Mouse (Mus musculus) urinary bladder, postnatal 10 days (tissue): Measurements from ENCODE around the gene Nr0b2.

Experiments
- DNase-seq: peaks from one replicate; pipeline ENCODE4 v3.0.0; 2022; ENCODE audit warnings: low spot score

Nr0b2 gene

DNA sequence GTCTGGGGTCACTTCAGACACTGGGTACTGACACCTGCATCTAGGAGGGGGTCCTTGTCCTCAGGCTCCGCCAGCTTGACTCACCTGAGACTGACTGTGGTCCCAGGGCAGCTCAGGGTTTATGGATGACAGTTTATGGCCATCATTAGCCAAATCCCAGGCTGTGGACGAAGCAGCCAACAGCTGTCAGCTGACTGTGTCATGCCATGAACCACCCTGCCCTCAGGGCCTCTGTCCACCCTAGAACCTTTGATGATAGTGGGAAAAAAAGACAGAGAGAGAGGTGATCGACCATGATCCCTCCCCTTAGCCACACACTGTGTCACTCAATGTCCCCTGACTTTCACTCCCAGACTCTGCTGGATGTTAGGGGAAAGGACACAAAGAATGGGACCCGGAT lies 8.4 kb downstream of the Nr0b2 start:
- DNase-seq = no peak

DNA sequence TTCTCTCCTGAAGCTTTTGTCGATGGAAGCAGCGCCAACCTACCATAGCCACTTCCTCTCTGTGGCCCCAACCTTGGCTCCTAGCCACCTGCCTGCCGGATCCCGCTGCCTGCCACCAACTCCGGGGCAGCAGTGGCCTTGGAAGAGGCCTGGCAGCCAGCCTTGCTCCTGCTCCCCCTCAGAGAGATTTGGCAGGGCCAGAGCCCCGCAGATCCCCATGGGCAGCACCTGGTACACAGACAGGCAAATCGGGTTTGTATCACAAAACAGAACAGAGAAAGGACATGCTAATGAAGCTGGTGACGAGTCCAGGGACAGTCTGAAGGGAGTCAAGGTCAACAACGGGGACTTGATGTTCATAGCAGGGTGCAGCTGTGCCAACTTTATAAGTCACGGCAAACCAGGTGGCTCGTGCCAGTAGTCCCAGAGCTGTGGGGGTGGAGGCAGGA lies 10.0 kb downstream of the Nr0b2 start:
- no peak for DNase-seq

DNA sequence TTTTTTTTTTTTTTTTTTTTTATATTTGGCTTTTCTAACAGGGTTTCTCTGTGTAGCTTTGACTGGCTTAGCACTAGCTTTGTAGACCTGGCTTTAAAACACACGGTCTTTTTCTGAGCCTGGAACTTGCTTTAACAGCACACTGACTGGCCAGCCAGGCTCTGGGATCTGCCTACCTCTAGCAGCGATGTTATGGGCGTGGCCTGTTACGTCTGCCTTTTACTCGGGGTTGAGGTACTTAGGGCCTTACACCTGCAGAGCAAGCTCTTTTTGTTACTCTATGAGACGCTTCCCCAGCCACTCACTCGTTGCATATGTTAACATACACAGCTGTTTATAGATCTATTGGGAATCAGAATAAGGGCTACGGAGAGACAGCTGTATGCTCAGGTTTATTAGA lies 14.1 kb downstream of the Nr0b2 start:
- no peak for DNase-seq

DNA sequence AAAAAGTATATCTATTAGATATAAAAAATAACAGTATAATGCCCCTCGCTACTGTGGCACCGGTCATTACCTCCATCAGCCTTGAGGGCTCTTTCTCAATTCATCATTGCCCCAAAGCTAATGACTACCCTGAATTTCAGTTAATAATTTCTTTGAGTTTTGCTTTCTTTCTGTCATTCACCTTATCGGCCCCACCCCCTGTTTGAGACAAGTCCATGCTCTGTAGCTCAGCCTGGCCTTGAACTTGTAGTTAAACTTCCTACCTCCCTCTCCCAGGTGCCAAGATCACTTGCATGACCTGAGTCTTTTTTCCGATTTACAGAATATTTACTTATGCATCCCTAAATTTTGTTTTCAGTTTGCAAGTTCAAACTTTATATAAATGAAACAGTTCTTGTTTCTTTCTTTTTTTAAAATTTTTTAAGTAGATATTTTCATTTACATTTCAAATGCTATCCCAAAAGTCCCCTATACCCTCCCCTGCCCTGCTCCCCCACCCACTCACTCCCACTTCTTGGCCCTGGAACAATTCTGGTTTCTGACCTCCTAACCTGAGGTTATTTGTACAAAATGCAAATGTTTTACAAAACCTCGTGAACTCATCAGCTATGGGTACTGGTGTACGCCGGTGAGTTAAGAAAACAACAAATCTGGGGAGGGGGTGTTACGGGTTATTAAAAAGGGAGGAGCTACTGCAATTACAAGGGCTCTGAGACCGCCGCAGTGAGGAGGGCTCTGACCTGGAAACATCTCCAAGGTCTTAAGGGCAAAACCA lies 16.3 kb downstream of the Nr0b2 start:
- no peak for DNase-seq

DNA sequence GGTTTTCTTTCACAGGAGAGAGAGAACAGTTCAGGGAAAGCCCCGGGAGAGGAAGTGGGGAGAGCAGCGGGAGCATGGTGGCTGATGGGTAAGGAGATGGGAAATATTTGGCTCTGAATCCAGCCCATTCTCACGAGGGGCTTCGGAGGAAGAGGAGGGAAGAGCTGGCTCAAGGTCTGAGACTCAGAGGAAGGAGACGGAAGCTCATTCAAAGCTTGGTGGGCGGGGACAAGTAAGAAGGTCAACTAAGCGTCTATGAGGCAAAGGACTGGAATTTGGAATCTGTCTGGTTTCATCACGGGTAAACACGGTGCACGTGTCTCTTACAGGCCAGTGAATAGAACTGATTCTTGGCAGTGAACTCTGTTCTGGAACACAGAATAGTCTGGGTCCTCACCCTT lies 16.9 kb downstream of the Nr0b2 start:
- DNase-seq = no peak

DNA sequence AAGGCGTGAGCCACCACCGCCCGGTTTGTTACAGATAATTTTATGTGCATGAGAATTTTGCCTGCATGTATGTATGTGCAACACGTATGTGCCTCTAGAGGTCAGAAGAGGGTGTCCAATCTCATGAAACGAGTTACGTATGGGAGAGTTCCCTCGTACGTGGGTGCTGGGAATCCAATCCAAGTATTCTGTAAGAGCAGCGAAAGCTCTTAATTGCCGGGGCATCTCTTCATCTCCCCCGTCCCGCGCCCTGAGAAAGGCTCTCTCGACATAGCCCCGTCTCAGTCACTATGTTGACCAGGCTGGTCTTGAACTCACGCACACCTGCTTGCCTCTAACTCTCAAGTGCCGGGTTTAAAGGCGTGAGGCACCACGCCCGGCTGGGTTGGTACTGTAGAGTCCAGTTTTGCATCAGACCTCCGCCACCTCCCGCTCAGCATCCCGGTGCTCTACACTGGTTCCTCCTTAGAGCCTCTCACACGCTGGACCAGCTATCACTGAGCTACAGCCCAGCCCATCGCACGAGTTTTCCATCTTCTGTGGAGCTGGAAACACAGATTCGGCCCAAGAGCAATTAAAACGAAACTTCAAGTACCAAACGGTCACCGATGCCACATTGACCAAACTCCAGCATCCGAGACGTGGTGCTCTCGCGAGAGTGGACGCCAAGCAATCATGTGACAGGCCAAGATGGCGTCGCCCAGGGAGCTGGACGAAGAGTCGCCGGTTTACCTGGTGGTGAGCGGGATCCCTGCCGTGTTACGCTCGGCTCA lies 21.1 kb downstream of the Nr0b2 start, which contains the start of gene Gpatch3:
Gpatch3 (plus strand) TSS at position 676 of the 773 bp plus-strand sequence.
- DNase-seq = peak; percentile 78

DNA sequence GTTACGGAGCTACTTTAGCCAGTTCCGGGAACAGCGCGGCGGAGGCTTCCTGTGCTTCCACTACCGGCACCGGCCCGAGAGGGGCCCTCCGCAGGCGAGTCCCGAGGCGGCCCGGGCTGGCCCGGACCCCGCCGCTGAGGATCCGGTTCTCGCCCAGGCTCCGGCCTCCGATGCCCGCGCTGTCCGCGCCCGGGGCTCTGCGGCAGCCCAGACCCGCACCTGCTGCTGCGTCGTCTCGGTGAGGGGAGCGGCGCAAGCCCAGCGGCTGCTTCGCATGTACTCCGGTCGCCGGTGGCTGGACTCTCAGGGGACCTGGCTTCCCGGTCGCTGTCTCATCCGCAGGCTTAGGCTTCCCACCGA lies 21.6 kb downstream of the Nr0b2 start:
- no peak for DNase-seq

DNA sequence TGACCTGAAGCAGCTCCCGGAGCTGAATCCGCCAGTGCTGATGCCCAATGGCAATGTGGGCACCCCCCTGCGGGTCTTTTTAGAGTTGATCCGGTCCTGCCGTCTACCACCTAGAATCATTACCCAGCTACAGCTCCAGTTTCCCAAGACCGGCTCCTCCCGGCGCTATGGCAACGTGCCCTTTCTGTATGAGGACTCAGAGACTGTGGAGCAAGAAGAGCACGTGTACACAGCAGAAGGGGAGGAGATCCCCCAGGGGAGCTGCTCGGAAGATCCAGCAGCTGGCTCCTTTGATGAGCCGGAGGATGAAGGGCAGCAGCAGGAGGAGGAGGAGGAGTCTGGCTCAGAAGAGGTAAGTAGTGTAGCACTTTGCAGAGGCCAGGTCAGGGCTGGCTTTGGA lies 24.8 kb downstream of the Nr0b2 start:
- DNase-seq = no peak

DNA sequence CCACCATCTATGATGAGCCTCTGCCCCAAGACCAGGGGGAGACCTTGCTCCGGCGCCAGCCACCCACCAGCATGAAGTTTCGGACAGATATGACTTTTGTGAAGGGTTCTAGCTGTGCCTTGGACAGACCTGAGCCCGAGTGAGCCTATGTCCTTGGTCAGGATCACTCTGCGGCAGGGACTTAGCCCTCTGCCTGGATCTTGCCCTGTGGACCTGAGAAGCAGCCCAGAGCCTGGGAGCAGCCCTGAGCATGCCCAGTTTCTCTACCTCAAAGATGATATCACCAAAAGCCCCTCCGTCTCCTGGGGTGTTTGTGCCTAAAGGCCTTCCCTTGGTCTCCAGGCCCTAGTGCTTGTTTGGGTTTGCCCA lies 30.5 kb downstream of the Nr0b2 start:
- no peak for DNase-seq

DNA sequence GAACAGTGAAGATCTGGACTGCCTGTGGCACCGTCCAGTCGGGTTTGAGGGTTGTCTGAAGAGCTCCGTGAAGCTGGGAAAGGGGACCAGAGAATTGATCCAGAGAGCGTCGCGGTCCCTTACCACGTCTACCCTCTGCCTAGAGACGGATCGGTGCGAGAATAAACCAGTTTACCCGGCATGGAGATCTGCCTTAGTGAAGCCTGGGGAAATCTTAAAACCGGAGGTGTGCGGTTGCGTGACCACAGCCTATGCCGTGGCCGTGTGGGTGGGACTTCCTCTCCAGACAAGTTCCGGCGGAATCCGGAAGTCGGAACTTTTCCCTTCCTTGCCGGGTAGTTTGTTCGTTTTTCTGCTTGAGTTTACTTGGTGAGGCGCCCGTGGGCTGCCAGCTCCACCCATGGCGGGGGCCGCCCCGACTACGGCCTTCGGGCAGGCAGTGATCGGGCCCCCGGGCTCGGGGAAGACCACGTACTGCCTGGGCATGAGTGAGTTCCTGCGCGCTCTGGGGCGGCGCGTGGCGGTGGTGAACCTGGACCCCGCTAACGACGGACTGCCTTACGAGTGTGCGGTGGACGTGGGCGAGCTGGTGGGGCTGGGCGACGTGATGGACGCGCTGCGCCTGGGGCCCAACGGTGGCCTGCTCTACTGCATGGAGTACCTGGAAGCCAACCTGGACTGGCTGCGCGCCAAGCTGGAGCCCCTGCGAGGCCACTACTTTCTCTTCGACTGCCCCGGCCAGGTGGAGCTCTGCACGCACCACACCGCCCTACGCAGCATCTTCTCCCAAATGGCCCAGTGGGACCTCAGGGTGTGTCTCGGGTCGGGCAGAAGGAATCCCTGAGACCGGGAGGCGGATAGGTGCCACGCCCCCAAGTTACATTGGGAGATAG lies 31.1 kb downstream of the Nr0b2 start, which contains the start of gene Gpn2:
Gpn2 (plus strand) TSS at position 304 of the 893 bp plus-strand sequence.
- DNase-seq = no peak

DNA sequence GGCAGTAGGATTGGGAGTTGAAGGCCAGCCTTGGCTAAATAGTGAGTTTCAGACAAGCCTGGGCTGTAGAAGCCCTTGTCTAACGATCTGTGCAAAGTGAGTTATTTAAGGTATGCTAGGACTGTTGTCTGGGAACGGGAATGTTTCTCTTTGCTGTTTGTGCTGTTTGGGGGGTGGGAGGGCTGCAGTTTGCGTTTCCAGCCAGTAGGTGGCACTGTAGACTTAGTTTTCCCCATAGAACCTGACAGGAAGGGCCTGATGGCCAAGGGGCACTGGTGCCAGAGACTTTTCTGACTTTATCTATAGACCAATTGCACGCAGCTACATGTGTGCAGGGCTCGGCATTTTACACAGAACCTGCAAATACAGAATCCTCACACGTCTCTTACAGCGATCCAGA lies 39.4 kb downstream of the Nr0b2 start:
- no peak for DNase-seq

DNA sequence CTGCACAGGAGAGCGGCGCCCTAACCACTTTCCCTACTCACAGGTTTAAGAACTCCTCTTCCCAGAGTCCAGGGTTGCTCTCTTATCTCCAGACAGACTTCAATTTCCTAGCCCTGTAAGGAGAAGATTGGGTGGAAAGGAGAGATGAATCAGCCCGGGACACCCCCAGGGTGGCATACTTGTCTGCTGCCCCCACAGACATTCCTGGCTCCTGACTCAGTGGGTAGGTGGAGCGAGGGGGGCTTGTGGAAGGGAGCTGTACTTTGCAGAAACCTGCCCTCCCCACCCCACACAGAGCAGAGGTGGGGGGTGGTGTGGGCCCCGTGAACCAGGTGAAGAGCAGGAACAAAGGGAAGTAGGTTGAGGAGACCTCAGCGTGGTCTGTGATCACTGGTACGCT lies 42.4 kb downstream of the Nr0b2 start:
- no peak for DNase-seq

DNA sequence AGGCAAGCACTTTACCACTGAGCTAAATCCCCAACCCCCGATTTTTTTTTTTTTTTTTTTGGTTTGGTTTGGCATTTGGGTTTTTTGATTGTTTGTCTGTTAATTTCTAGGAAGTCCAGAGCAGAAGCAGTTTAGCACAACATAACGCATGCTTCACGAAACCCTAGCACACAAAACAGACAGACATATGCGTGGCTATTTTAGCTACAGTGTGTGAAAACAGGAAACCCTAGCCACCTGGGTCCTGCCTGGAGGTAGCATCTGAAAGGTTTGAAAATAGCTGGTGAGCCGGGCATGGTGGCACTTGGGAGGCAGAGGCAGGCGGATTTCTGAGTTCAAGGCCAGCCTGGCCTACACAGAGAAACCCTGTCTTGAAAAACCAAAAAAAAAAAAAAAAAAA lies 42.9 kb downstream of the Nr0b2 start:
- no peak for DNase-seq

DNA sequence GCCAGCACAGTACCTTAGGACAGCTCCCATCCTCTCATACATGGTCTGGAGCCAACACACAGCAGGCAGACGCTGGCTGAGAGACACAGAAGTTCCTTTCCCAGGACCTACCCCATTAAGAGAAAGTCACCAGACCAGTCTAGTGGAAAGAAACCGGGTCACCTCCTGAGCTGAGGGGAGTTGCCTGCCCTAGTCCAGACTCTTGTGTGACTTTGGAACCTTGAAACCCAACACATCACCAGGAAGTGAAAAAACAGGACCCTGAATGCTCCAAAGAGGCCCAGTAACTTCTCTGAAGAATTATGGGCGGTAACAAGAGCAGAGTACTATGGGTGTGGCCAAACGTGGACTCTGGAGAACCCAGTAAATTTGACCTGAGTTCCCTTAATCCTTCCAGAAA lies 45.4 kb downstream of the Nr0b2 start:
- no peak for DNase-seq

DNA sequence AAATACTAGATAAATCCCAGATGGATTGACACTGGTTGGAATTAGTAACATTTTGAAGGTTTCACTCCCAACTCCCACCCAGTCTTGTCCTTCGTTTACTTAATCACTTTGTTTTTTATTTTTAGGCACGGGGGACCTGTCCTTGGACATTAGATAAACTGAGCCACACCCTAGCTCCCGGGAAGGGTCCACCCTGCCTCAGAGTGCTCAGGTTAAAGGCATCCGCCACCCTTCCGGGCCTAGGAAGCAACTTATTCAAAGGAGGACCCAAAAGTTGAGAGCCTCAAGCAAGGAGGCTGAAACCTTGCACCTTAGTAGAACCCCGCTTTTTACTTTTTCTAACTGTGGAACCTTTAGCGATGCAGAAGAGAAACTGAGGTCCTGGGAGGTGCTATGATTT lies 45.9 kb downstream of the Nr0b2 start:
- DNase-seq = no peak

DNA sequence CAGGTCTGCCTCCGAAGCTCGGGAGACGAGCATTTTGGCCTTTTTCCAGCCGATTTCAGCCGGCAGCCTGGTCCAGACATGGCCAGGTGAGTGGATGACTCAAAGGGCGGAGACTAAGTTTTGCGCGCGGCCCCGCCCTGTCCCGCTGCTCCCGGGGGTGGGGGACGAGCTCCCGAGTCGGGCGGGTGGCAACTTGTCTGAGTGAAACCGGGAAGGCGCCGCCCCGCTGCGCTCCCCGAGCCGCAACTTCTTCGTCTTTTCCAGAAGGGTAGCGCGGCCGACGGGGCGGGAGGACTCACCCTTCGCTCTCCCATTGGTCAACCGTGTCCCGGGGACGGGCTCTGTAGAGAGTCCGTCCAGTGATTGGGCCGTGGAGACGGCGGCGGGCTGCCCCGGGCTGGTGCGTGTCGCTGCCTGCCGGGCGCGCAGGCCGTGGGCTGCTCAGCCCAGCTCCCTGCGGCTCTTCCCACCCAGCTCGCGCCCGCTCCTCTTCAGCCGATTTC lies 46.4 kb downstream of the Nr0b2 start:
- peak; percentile 78 for DNase-seq

DNA sequence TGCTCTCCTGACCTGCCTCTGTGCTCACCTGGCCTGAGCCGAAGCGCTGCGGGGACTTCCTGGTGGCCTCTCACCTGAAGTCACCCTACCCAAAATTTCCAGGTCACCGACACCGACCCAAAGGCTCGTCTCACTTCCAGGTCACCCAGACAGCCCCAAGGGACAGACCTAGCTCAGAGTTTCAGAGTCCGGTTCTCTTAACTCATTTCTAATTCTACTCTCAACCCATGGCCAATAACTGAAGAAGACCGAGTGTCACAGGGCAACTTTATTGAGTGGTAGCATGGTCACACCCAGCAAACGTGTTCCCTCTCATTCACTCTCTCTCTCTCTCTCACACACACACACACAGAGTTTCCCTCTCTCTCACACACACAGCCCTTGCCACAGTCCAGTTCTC lies 47.1 kb downstream of the Nr0b2 start:
- DNase-seq = no peak

DNA sequence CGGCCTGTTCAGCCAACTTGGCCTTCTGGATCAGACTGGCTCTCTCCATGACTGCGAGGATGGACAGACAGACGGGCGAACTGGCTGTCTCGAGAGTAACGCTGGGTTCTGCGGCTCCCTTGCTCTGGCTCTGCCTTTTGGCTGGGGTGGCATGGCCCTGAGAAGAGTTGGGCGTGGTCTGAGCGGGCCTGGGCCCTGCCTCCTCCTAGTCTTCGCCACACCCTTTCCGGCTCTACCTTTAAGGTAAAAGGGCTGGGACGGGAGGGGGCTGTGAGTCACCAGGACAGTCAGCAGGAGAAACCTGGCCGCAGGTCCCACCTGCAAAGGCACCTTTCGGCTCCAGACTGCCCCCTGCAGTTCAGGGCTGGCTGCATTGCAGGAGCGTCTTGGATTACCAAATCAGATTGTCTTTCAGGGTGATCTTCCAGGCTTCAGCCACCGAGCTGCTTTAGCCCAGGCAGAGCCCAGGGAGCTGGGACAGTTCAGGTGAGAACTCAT lies 48.6 kb downstream of the Nr0b2 start, which contains the start of gene Sfn:
Sfn (minus strand) TSS at position 448 of the 498 bp plus-strand sequence.
- peak; percentile 54 for DNase-seq

DNA sequence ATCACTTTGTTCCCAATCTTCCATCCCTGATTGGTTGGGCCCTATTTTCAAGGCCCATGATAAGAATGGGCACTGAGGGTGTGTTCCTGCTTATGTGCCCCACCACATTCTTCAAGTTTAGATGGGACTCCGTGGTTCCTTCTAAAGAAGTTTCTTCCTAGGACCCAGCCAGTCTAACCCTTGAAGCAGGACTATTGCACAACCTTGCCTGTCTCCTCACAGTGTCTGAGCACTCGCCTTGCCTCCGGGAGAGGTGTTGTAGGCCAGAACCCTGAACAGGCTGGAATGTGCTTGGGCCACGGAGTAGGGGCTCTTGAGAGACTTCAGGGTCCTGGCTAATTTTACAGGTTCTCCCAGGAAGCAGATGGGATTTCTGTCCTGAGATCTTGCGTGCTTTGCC lies 49.9 kb downstream of the Nr0b2 start:
- no peak for DNase-seq

DNA sequence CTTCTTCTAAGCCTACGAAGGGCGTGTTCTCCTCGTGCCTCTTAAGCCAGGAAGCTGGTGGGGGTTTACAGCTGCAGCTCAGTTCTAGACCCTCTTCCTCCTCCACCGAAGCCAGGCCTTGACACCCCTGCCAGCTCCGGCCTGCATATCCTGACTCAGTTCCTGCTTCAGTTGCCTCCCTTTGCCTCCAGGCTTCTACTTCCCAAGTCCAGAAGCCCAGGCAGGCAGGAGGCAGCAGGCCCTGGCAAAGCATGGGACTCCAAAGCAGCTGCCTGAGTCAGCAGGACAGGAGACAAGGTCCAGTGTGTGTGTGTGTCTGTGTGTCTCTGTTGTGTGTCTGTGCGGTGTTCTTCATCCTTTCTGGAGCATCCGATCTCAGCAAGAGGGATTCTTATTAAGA lies 51.0 kb downstream of the Nr0b2 start:
- no peak for DNase-seq

DNA sequence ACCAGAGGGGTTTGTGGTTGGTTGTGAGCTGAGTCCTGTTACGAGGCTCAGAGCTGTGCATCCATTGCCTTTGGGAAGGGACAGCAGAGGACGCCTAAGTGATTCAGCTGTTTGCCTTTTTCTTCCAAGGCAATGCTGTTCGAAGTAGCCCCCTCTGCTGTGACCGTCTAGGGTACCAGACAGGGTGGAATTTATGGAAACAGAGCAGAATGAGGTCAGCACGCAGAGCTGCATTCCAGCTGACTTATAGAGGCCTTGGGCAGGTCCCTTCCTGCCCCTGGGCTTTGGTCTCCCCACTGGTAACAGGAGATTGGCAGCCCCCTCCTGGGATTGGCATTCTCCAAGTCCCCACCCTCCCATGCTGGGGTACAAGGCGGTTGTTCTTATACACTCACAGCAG lies 51.7 kb downstream of the Nr0b2 start:
- DNase-seq = no peak

DNA sequence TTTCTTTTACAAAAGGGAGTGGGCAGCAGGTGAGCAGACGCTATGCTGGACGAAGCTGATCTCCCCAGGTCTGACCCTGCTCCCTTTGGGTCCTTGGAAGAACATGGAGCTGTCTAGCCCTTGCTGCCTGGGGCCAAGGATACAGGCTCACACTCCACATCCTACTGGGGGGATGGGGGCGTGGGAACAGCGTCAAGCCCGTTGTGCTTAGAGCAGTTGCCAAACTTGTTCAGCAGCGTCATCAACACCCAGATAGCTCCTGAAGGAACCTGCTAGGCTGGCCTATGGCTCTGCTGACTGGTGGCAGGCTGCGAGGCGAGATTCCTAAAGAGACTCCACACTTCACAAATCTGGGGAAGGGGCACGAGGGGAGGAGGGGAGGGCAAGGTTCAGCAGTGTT lies 52.2 kb downstream of the Nr0b2 start:
- no peak for DNase-seq
